Mouse (Mus musculus) testis, adult 2 months (tissue): ENCODE measurements around the gene Trp53i13.

ENCODE experiments used
- CTCF ChIP-seq: fragments of 200-500 bp; IDR thresholded peaks from 2 replicates; pipeline ENCODE4 v1.5.1; 2012; ENCODE audit warnings: low read depth, mild to moderate bottlenecking, inconsistent platforms, low read length, moderate library complexity; ENCODE audit not compliant: control insufficient read depth, insufficient read depth, insufficient replicate concordance
- POLR2A ChIP-seq: fragments of 200-500 bp; IDR thresholded peaks from 2 replicates; pipeline ENCODE4 v1.6.1; 2012; ENCODE audit warnings: low read depth, mild to moderate bottlenecking, inconsistent platforms, low read length, moderate library complexity; ENCODE audit not compliant: control insufficient read depth

- no peak for TF ChIP-seq POLR2A
- no peak for TF ChIP-seq CTCF
Observed at GRCm38 (mm10) chr11:77507426-77507825, 8.4 kb downstream of the Trp53i13 start.
